Mouse (Mus musculus): ENCODE measurements around the gene Aqp1. TPM values are rescaled to one million over a fixed set of nuclear protein-coding genes. Genes with fewer than 3 reads are reported as not detected.
A peak's percentile ranks its signal among the peaks of the same experiment; 100 is the strongest.

The Aqp1 gene
- polyA plus RNA-seq, 1 experiment: 206 TPM

DNA sequence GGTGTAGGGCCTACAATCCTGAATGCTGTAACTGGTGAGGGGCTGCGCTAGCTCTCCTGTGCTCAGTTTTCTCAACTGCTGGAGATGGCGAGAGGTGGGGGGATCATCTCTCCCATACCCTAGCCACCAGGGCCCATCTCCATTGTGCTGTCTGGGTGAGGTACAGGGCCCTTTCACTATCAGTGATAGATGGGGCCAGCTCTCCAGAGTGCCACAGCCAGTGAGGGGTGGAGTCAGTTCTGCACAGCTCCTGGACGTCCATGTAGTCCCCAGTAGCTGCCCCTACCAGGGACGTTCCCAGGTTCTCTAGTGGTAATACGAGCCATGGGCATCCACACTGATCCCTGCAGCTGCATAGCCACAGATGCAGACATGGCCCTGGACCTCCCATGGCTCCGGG lies 14.7 kb upstream of the Aqp1 start:
- TF ChIP-seq CTCF (IDR thresholded peaks at IDR 0.05; ENCODE audit: extremely low read depth, insufficient read depth, insufficient read length, insufficient replicate concordance) (no peak), POLR2A (IDR thresholded peaks at IDR 0.05; ENCODE audit: low read depth, low read length) (no peak)
- no peak overlapping the region for H3K27ac ChIP-seq (ENCODE audit: insufficient read depth, low read length)
- no peak for DNase-seq (ENCODE audit: low read depth in 1 of 2, low spot score in 2 of 2)
- no peaks in the 10 kb centered on the region for H3K4me1 ChIP-seq (ENCODE audit: control insufficient read depth, insufficient read depth, insufficient read length)
- no peaks in the 10 kb centered on the region for H3K36me3 ChIP-seq (ENCODE audit: control insufficient read depth, insufficient read depth, low read length)
- no peak overlapping the region for H3K4me3 ChIP-seq (ENCODE audit: extremely low read depth, insufficient read depth, insufficient read length)
- WGBS: 89% methylated on average over 6 of the region's 6 CpGs
- H3K27me3 ChIP-seq (ENCODE audit: control insufficient read depth, insufficient read depth, low read length): no peaks in the 10 kb centered on the region

DNA sequence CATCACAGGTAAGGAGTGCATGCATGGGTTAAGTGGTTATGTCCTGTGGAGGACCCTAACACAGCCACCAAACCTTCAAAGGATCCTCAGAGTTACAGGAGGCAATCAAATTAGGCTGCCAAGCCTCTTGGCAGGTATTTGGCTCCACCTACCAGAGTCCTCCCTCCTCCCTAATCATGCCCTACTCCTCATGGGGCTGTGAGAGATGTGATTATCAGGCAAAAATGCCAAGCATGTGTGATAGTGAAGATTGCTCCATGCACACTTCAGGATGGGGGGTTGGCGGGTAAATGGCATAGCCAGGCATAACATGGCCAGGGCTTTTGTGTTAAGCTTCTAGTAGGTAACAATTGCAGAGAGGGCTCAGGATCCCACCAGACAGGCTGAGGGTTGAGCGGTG lies 13.3 kb upstream of the Aqp1 start:
- no peaks in the 10 kb centered on the region for H3K36me3 ChIP-seq (ENCODE audit: control insufficient read depth, insufficient read depth, low read length)
- 86% methylated on average over 2 of the region's 2 CpGs for WGBS
- H3K4me3 ChIP-seq (ENCODE audit: extremely low read depth, insufficient read depth, insufficient read length): no peak overlapping the region
- H3K27me3 ChIP-seq (ENCODE audit: control insufficient read depth, insufficient read depth, low read length): no peaks in the 10 kb centered on the region
- TF ChIP-seq CTCF (IDR thresholded peaks at IDR 0.05; ENCODE audit: extremely low read depth, insufficient read depth, insufficient read length, insufficient replicate concordance): no peak
- no peak for TF ChIP-seq POLR2A (IDR thresholded peaks at IDR 0.05; ENCODE audit: low read depth, low read length)
- no peak for DNase-seq (ENCODE audit: low read depth in 1 of 2, low spot score in 2 of 2)
- no peaks in the 10 kb centered on the region for H3K4me1 ChIP-seq (ENCODE audit: control insufficient read depth, insufficient read depth, insufficient read length)
- H3K27ac ChIP-seq (ENCODE audit: insufficient read depth, low read length): no peak overlapping the region

DNA sequence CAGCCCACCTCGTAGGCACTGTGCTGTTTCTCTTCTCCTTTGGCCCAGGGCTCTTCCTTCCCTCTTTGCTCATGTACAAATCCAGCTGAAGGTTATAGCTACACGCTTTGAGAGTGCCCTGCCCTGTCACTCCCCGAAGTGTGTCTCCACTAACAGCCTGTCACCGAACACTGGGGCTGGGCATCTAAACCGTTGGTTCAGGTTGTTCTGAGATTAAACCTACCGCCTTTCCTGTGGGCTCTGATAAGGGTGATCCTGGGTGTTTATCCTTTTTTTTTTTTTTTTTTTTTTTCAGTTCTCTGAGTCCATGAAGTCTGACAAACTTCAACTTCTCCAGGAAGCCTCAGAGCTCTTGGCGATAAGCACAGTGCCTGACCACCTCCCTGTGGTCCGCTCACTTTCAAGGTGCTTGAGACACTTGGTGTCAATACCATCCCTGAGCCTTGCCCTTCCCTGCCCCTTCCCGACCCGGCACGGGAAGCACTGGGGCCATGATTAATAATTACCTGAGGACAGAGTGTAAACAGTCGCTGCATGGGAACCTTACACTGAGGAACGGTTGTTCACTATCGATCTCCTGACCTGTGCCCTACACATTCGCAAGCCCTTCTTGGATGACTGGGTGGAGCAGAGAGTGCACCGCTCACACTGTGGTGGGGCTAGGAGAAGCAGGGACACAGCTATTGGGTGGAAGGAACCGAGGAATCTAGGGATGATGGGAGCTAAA lies 12.2 kb upstream of the Aqp1 start:
- no peak for TF ChIP-seq CTCF (IDR thresholded peaks at IDR 0.05; ENCODE audit: extremely low read depth, insufficient read depth, insufficient read length, insufficient replicate concordance)
- no peak for TF ChIP-seq POLR2A (IDR thresholded peaks at IDR 0.05; ENCODE audit: low read depth, low read length)
- Histone ChIP-seq H3K4me1 (ENCODE audit: control insufficient read depth, insufficient read depth, insufficient read length) (no peaks in the 10 kb centered on the region), H3K36me3 (ENCODE audit: control insufficient read depth, insufficient read depth, low read length) (no peaks in the 10 kb centered on the region), H3K4me3 (ENCODE audit: extremely low read depth, insufficient read depth, insufficient read length) (no peak overlapping the region), H3K27ac (ENCODE audit: insufficient read depth, low read length) (peak overlapping the region; percentile 43), H3K27me3 (ENCODE audit: control insufficient read depth, insufficient read depth, low read length) (no peaks in the 10 kb centered on the region)
- DNase-seq (ENCODE audit: low read depth in 1 of 2, low spot score in 2 of 2): no peak
- 69% methylated on average over 17 of the region's 17 CpGs for WGBS

GRCm38 (mm10) chr6:55324785-55325184 lies 11.4 kb upstream of the Aqp1 start:
- no peaks in the 10 kb centered on the region for H3K36me3 ChIP-seq (ENCODE audit: control insufficient read depth, insufficient read depth, low read length)
- no peak overlapping the region for H3K27ac ChIP-seq (ENCODE audit: insufficient read depth, low read length)
- H3K4me1 ChIP-seq (ENCODE audit: control insufficient read depth, insufficient read depth, insufficient read length): no peaks in the 10 kb centered on the region
- 78% methylated on average over 1 of the region's 1 CpGs for WGBS
- no peaks in the 10 kb centered on the region for H3K27me3 ChIP-seq (ENCODE audit: control insufficient read depth, insufficient read depth, low read length)
- DNase-seq (ENCODE audit: low read depth in 1 of 2, low spot score in 2 of 2): no peak
- TF ChIP-seq CTCF (IDR thresholded peaks at IDR 0.05; ENCODE audit: extremely low read depth, insufficient read depth, insufficient read length, insufficient replicate concordance) (no peak), POLR2A (IDR thresholded peaks at IDR 0.05; ENCODE audit: low read depth, low read length) (no peak)
- no peak overlapping the region for H3K4me3 ChIP-seq (ENCODE audit: extremely low read depth, insufficient read depth, insufficient read length)

GRCm38 (mm10) chr6:55326299-55326698 lies 9.9 kb upstream of the Aqp1 start:
- Histone ChIP-seq H3K27ac (ENCODE audit: insufficient read depth, low read length) (no peak overlapping the region), H3K4me1 (ENCODE audit: control insufficient read depth, insufficient read depth, insufficient read length) (no peaks in the 10 kb centered on the region), H3K36me3 (ENCODE audit: control insufficient read depth, insufficient read depth, low read length) (no peaks in the 10 kb centered on the region), H3K27me3 (ENCODE audit: control insufficient read depth, insufficient read depth, low read length) (no peaks in the 10 kb centered on the region), H3K4me3 (ENCODE audit: extremely low read depth, insufficient read depth, insufficient read length) (no peak overlapping the region)
- no peak for DNase-seq (ENCODE audit: low read depth in 1 of 2, low spot score in 2 of 2)
- no peak for TF ChIP-seq CTCF (IDR thresholded peaks at IDR 0.05; ENCODE audit: extremely low read depth, insufficient read depth, insufficient read length, insufficient replicate concordance)
- no peak for TF ChIP-seq POLR2A (IDR thresholded peaks at IDR 0.05; ENCODE audit: low read depth, low read length)
- WGBS: 46% methylated on average over 4 of the region's 4 CpGs

DNA sequence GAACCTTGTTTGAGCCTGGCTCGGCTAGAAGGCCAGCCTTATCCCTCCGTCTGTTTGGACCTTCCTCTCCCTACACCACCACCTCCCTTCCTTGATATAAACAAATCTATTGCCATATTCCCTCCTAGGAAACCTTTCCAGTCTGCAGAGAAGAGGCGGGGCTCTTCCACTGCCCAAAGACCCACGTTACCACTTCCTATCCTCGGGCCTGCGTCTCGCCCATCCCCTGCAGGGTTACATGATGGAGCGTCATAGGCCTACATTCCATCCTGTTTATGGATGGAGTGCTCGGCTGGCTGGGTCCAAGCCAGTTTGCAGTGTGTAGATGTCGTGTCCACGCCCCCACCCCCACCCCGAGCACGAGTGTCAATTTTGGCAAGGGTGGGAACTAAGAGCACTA lies 8.9 kb upstream of the Aqp1 start:
- TF ChIP-seq CTCF (IDR thresholded peaks at IDR 0.05; ENCODE audit: extremely low read depth, insufficient read depth, insufficient read length, insufficient replicate concordance): no peak
- no peak for TF ChIP-seq POLR2A (IDR thresholded peaks at IDR 0.05; ENCODE audit: low read depth, low read length)
- no peaks in the 10 kb centered on the region for H3K4me1 ChIP-seq (ENCODE audit: control insufficient read depth, insufficient read depth, insufficient read length)
- WGBS: 85% methylated on average over 13 of the region's 13 CpGs

DNA sequence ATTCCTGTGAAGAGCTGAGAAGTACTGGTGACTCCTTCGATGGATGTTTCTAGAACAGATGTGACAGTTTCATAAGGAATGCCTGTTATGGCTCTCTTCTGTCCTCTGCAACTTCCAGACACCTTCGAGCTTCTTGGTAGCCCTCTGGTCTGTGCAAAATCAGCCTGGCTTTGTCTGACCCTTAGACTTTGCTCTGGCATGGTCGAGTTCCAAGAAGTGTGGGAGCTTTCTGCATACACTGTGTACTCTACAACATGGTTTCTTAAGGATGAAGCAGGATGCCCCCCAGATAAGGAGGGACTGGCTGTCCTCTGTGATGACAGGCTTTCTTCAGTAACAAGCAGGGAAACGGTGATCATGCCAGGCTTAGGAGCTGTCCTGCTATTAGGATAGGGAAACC lies 8.1 kb upstream of the Aqp1 start:
- 75% methylated on average over 4 of the region's 4 CpGs for WGBS

More for the DNA sequence above, 8.9 kb upstream of the Aqp1 start:
- no peak overlapping the region for H3K27ac ChIP-seq (ENCODE audit: insufficient read depth, low read length)
- no peak overlapping the region for H3K4me3 ChIP-seq (ENCODE audit: extremely low read depth, insufficient read depth, insufficient read length)
- no peaks in the 10 kb centered on the region for H3K27me3 ChIP-seq (ENCODE audit: control insufficient read depth, insufficient read depth, low read length)
- H3K36me3 ChIP-seq (ENCODE audit: control insufficient read depth, insufficient read depth, low read length): no peaks in the 10 kb centered on the region
- no peak for DNase-seq (ENCODE audit: low read depth in 1 of 2, low spot score in 2 of 2)

More for the DNA sequence above, 8.1 kb upstream of the Aqp1 start:
- Histone ChIP-seq H3K27me3 (ENCODE audit: control insufficient read depth, insufficient read depth, low read length) (no peaks in the 10 kb centered on the region), H3K36me3 (ENCODE audit: control insufficient read depth, insufficient read depth, low read length) (no peaks in the 10 kb centered on the region), H3K4me3 (ENCODE audit: extremely low read depth, insufficient read depth, insufficient read length) (no peak overlapping the region), H3K4me1 (ENCODE audit: control insufficient read depth, insufficient read depth, insufficient read length) (no peaks in the 10 kb centered on the region), H3K27ac (ENCODE audit: insufficient read depth, low read length) (no peak overlapping the region)
- no peak for TF ChIP-seq POLR2A (IDR thresholded peaks at IDR 0.05; ENCODE audit: low read depth, low read length)
- no peak for TF ChIP-seq CTCF (IDR thresholded peaks at IDR 0.05; ENCODE audit: extremely low read depth, insufficient read depth, insufficient read length, insufficient replicate concordance)
- DNase-seq (ENCODE audit: low read depth in 1 of 2, low spot score in 2 of 2): no peak
